Mouse (Mus musculus): Measurements from ENCODE around the gene Azgp1. TPM values are rescaled to one million over a fixed set of nuclear protein-coding genes. Genes with fewer than 3 reads are reported as not detected.
A peak's percentile ranks its signal among the peaks of the same experiment; 100 is the strongest.
"Not testable (repeated sequence)": the region's sequence is repeated elsewhere in the genome, so short reads cannot be mapped to it uniquely, and the experiment has no call there.

The Azgp1 gene
- total RNA-seq (2021) = 1 to 10 TPM in 1 of 2 experiments, not detected in 1; 1.3 TPM
- long read RNA-seq, experiment 1 = 0 reads
- long read RNA-seq, experiment 2, partial matches to known transcripts = 1 of 2 reads
- long read RNA-seq, experiment 2, other reads (novel, unspliced or antisense) = 0 of 2 reads

- DNase-seq (ENCODE audit: low spot score in 2 of 2) = no peak
These were observed at the start of gene Azgp1 for GRCm38 (mm10) chr5:137981300-137981699. Azgp1 (plus strand) TSS chr5:137981520.

GRCm38 (mm10) chr5:137933934-137934333, 47.4 kb upstream of the Azgp1 start:
- DNase-seq (ENCODE audit: low spot score in 2 of 2) = not testable (repeated sequence)

DNA sequence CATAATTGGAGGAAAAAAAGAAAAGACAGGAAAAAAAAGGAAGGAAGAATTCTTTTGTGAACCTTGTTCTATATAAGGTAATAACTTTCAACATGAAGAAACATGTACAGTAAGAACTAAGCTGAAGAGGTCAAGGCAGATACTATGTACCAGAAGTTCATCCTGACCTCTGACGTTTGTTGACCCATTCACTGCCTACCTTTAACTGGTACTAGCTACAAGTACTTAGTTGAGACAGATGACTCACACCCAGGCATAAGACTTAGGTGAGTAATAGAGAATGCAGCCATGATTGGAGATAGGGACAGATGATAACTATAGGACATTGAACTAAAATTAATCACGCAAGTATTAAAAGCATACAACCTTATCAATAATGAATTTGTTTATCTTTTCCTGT, 44.8 kb upstream of the Azgp1 start:
- DNase-seq (ENCODE audit: low spot score in 2 of 2) = no peak

- DNase-seq (ENCODE audit: low spot score in 2 of 2) = no peak
These were observed 44.1 kb upstream of the Azgp1 start for GRCm38 (mm10) chr5:137937238-137937637.

GRCm38 (mm10) chr5:137940948-137941347, 40.4 kb upstream of the Azgp1 start:
- DNase-seq (ENCODE audit: low spot score in 2 of 2) = no peak

- no peak for DNase-seq (ENCODE audit: low spot score in 2 of 2)
These were observed 38.2 kb upstream of the Azgp1 start for GRCm38 (mm10) chr5:137943133-137943532.

GRCm38 (mm10) chr5:137947303-137947702, 34.0 kb upstream of the Azgp1 start:
- no peak for DNase-seq (ENCODE audit: low spot score in 2 of 2)

DNA sequence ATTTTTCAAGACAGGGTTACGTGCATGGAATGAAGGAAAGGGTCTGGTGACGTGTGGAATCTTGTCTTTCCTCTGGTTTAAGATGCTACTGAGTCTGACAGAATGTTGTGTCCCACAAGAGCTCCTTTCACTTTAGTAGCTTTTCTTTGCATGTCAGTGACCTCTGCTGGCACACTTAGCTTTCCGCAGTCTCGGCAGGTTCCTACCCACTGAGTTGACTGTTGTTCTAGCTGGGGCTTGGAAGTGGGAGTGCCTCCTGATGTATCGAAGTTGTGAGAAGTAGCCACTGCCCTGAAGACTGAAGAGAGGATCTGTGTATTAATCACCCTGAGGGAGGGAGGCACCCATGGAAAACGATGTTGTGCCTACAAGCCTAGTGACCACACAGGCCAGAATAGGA, 30.1 kb upstream of the Azgp1 start:
- DNase-seq (ENCODE audit: low spot score in 2 of 2) = peak; percentile 9 to 21

DNA sequence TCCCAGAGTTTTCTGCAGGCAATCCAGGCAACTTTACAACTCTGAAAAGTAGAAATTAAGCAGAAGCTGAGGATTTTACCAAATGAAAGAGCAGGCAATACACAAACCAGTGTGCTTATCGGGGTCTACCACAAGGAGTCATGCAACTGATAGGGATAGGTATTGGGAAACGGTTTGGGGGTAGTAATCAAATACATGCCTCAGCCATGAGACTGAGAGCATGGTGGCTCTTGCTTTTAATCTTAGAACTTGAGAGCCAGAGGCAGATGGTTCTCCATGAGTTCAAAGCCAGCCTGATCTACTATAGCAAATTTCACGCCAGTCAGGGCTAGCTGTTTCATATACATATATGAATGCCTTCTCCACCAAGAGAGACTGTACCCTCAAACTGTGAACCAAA, 24.9 kb upstream of the Azgp1 start:
- DNase-seq (ENCODE audit: low spot score in 2 of 2) = no peak

- no peak for DNase-seq (ENCODE audit: low spot score in 2 of 2)
These were observed 18.4 kb upstream of the Azgp1 start, which contains the start of gene Gjc3 for GRCm38 (mm10) chr5:137962945-137963344. Gjc3 (minus strand) TSS chr5:137963098.

GRCm38 (mm10) chr5:137966492-137966891, 14.8 kb upstream of the Azgp1 start:
- no peak for DNase-seq (ENCODE audit: low spot score in 2 of 2)

DNA sequence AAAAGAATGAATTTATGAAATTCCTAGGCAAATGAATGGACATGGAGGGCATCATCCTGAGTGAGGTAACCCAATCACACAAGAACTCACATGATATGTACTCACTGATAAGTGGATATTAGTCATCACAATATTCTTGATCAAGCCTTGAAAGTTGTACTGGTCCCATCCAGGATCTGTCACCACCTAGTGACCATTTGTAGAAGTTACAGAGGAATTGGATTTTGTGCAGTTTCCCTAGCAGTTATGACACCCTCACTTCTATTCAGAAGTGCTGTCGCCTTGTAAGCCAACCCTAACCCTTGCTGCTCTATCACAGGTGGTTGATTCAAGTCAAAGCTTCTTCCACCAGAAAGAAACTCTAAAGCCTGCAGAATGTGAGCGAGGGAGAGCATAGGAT, 8.2 kb upstream of the Azgp1 start:
- no peak for DNase-seq (ENCODE audit: low spot score in 2 of 2)

GRCm38 (mm10) chr5:137973738-137974137, 7.6 kb upstream of the Azgp1 start:
- no peak for DNase-seq (ENCODE audit: low spot score in 2 of 2)

- DNase-seq (ENCODE audit: low spot score in 2 of 2) = no peak
These were observed 6.6 kb upstream of the Azgp1 start for GRCm38 (mm10) chr5:137974724-137975123.

DNA sequence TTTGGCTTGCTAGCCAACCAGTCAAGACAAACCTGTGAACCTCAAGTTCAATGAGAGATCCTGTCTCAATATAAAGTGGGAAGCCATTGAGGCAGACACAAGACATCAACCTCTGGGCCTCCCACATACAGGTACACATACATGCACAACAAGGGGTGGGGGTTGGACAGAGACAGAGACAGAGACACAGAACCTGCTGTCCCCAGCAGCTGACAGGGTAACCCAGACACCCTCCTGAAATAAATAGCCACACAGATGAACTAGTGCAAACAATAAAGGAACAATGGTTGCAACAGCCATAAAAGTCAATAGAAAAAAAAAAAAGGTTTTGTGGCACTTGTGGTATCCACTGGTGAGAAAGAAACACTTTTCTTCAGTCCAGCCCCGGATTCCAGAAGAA, 5.9 kb upstream of the Azgp1 start:
- no peak for DNase-seq (ENCODE audit: low spot score in 2 of 2)

- no peak for DNase-seq (ENCODE audit: low spot score in 2 of 2)
These were observed 4.0 kb upstream of the Azgp1 start for GRCm38 (mm10) chr5:137977291-137977690.

GRCm38 (mm10) chr5:137979081-137979480, 2.2 kb upstream of the Azgp1 start:
- DNase-seq (ENCODE audit: low spot score in 2 of 2) = no peak

DNA sequence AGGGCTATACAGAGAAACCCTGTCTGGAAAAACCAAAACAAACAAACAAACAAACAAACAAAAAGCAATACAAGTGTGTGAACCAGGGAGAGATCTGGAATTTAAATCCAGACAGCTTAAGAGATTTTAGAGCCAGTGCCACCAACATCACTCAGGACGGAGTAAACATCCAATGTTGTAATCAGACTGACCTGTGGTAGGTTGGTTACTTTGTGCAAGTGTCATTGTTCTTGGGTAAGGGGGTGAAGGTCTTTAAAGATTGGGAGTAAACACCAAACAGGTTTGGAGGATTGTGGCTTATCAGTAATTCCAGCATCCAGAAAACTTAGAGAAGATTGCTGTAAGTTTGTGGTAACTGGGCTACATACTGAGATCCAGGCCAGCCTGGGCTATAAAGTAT, 5.0 kb downstream of the Azgp1 start:
- DNase-seq (ENCODE audit: low spot score in 2 of 2) = no peak

GRCm38 (mm10) chr5:138009437-138009836, 28.1 kb downstream of the Azgp1 start:
- no peak for DNase-seq (ENCODE audit: low spot score in 2 of 2)

DNA sequence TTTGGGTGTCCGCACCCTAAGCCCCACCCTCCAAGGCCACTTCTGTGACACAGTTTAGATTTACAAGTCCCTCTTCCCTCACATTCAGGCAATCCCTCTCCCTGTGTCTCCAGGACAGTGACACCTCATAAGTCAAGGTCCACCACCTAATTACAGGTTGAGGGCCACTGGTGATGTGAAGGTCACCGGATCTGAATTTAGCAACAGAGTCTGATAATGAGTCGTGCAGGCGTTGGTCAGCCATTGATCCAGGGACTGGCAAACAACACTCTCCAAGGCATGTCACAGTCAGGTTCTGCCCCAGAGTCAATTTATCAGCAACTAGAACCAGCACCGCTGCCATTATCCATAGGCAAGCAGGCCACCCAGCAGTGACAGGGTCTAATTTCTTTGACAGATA, 31.1 kb downstream of the Azgp1 start:
- DNase-seq (ENCODE audit: low spot score in 2 of 2) = no peak

DNA sequence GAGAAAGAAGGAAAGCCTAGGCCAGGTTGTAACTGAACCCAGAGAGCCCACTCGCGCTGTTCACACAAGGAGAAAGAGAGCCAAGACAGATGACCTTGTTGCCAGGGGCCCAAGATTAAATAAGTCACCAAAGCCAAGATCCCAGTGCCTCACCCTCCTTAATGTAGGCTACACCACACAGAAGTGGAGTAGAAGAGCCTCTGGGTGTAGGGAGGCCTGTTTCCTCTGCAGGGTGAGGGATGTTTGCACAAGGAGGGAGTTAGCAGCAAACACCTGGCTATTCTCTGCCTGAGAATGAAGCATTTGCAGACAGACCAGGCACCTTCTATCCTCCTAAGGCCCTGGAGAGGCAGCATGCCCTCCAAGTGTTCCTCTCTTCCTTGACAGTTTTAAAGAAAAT, 35.2 kb downstream of the Azgp1 start:
- no peak for DNase-seq (ENCODE audit: low spot score in 2 of 2)

DNA sequence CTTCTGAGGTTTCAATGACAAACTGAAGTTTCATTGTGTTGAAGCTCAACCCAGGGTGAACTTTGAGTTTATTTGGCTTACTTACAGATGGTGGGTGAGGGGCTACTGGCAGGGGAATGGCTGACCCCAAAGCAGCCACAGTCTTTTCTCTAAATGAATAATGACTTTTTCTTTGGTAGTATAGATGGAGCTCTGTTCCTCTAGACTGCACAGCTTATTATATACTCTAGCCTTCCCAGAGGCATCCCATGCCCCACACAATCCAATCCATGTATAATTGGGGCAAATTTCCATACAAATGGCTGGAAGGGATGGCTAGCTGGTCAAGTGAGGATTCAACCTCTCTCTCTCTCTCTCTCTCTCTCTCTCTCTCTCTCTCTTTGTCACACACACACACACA, 35.7 kb downstream of the Azgp1 start:
- no peak for DNase-seq (ENCODE audit: low spot score in 2 of 2)

GRCm38 (mm10) chr5:138019577-138019976, 38.3 kb downstream of the Azgp1 start:
- DNase-seq (ENCODE audit: low spot score in 2 of 2) = not testable (repeated sequence)
